Mouse (Mus musculus) midbrain, postnatal 0 days (tissue): ENCODE data around the gene Pitpnc1. TPM values are rescaled to one million over a fixed set of nuclear protein-coding genes. Genes with fewer than 3 reads are reported as not detected.

Experiments used
- ATAC-seq: fragments of 200-750 bp; cut with Nextera tagmentation; 2 replicates; pipeline ENCODE4 v1.8.0; 2017; ENCODE audit warnings: moderate number of reproducible peaks, mild to moderate bottlenecking, moderate TSS enrichment, moderate library complexity; ENCODE audit not compliant: low FRiP score
- DNase-seq: peaks from one replicate; pipeline ENCODE4 v3.0.0-alpha.2; 2015; ENCODE audit warnings: low spot score
- H3K27ac ChIP-seq: fragments of 300-500 bp; sonication (generic); 2 replicates; pipeline ENCODE4 v1.5.1; 2014; ENCODE audit warnings: low read depth, mild to moderate bottlenecking, low read length, mixed read lengths
- H3K27me3 ChIP-seq: fragments of 300-500 bp; sonication (generic); 2 replicates; pipeline ENCODE4 v1.6.1; 2014; ENCODE audit warnings: low read length, control low read depth, mixed read lengths; ENCODE audit not compliant: insufficient read depth
- H3K36me3 ChIP-seq: fragments of 300-500 bp; sonication (generic); 2 replicates; pipeline ENCODE4 v1.6.1; 2014; ENCODE audit warnings: low read length, control low read depth, mixed read lengths; ENCODE audit not compliant: insufficient read depth
- H3K4me1 ChIP-seq: fragments of 300-500 bp; sonication (generic); 2 replicates; pipeline ENCODE4 v1.6.1; 2014; ENCODE audit warnings: mild to moderate bottlenecking, control low read depth, antibody characterized with exemption, low read length, mixed read lengths; ENCODE audit not compliant: insufficient read depth
- H3K4me2 ChIP-seq: fragments of 300-500 bp; sonication (generic); 2 replicates; pipeline ENCODE4 v1.6.1; 2014; ENCODE audit warnings: low read depth, mild to moderate bottlenecking, low read length, mixed read lengths; ENCODE audit not compliant: poor library complexity, severe bottlenecking
- H3K4me3 ChIP-seq: fragments of 300-500 bp; sonication (generic); 2 replicates; pipeline ENCODE4 v1.5.1; 2014; ENCODE audit warnings: low read depth, mild to moderate bottlenecking, low read length, moderate library complexity
- H3K9ac ChIP-seq: fragments of 300-500 bp; sonication (generic); replicated peaks from 2 replicates; pipeline ENCODE4 v1.6.1; 2014; ENCODE audit warnings: mild to moderate bottlenecking, low read length, moderate library complexity, mixed read lengths; ENCODE audit not compliant: poor library complexity, severe bottlenecking
- H3K9me3 ChIP-seq: fragments of 300-500 bp; sonication (generic); 2 replicates; pipeline ENCODE4 v1.6.1; 2016; ENCODE audit warnings: low read length, control low read depth
- CTCF ChIP-seq: IDR thresholded peaks from 2 replicates; pipeline ENCODE4 v1.5.1; 2016; ENCODE audit warnings: antibody characterized with exemption, mild to moderate bottlenecking
- WGBS: fragments of 180-500 bp; shearing (Covaris S2); extraction: QIAGEN DNeasy Blood & Tissue Kit; methylation state at CpG from one replicate; pipeline ENCODE4 v1.1.7; 2014; 5-methylcytosine and 5-hydroxymethylcytosine counted together
- polyA plus RNA-seq: library from polyadenylated mRNA; unstranded; fragments of >200 nt; fragmentation: Nextera tagmentation; extraction: Ambion mirVana; gene quantifications from 2 replicates; pipeline ENCODE4 v1.2.1, GENCODE M21; 2015
- total RNA-seq: library from RNA; depleted of rRNA; stranded (reverse); fragments of >200 nt; gene quantifications from 2 replicates; pipeline ENCODE4 v1.2.3, GENCODE M21; 2014

The Pitpnc1 gene
- total and polyA plus RNA-seq, 2 experiments from 2014 or later, result 54.0 to 56.5 TPM

- H3K4me2 ChIP-seq, result no peak overlapping the region
- H3K9ac ChIP-seq, result no peak overlapping the region
- TF ChIP-seq CTCF, result peak; percentile 46
- 95% methylated on average over 5 of the region's 5 CpGs for WGBS
- no peak overlapping the region for H3K27ac ChIP-seq
- no peaks in the 10 kb centered on the region for H3K9me3 ChIP-seq
- no peak for DNase-seq
- no peaks in the 10 kb centered on the region for H3K27me3 ChIP-seq
- ATAC-seq, result no peak
- H3K4me1 ChIP-seq, result no peaks in the 10 kb centered on the region
- no peaks in the 10 kb centered on the region for H3K36me3 ChIP-seq
- H3K4me3 ChIP-seq, result no peak overlapping the region
Observed at GRCm38 (mm10) chr11:107401839-107402590, 68.5 kb downstream of the Pitpnc1 start.

DNA sequence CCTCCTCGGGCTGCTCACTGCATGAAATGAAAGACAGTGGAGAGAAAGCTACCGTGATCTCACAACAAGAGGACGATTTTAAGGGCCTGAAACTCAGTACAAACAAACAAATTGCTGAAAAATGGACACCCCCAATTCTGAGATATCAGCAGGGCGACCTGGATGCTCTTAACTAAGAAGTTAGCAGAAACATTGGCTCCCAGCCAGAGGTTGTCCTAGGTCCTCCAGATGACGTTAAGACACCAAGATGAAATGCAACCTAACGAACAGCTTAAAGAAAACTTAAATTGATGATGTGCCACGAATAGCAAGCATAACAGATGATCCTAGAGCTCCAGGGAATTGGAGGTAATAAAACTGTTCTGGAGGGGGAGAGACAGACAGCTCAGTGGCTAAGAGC is 69.7 kb downstream of the Pitpnc1 start:
- Histone ChIP-seq H3K9me3 (no peaks in the 10 kb centered on the region), H3K4me3 (no peak overlapping the region), H3K9ac (no peak overlapping the region), H3K27me3 (no peaks in the 10 kb centered on the region), H3K4me2 (no peak overlapping the region), H3K36me3 (no peaks in the 10 kb centered on the region), H3K4me1 (no peaks in the 10 kb centered on the region), H3K27ac (no peak overlapping the region)
- WGBS, result 81% methylated on average over 7 of the region's 7 CpGs
- DNase-seq, result no peak
- no peak for TF ChIP-seq CTCF
- no peak for ATAC-seq

DNA sequence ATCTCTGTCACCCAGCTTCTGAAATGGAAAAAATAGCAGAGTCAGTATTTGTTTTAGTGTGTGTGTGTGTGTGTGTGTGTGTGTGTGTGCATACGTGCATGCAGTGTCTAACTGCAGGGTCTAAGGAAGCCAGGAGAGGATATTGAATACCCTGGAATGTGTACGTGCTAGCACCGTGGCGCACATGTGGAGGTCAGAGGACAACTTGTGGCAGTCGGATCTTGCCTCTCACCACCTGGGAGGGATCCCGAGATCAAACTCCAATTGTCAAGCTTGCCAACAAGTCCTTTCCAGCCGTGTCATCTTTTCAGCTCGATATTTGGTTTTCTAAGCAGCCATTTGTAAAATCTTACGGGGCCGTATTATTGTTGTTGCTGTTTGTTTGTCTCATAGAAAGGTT is 70.5 kb downstream of the Pitpnc1 start:
- no peaks in the 10 kb centered on the region for H3K9me3 ChIP-seq
- DNase-seq (no peak), ATAC-seq (no peak)
- H3K9ac ChIP-seq, result no peak overlapping the region
- no peaks in the 10 kb centered on the region for H3K36me3 ChIP-seq
- WGBS, result 73% methylated on average over 10 of the region's 10 CpGs
- no peaks in the 10 kb centered on the region for H3K27me3 ChIP-seq
- no peak overlapping the region for H3K4me2 ChIP-seq
- H3K4me3 ChIP-seq, result no peak overlapping the region
- TF ChIP-seq CTCF, result no peak
- H3K27ac ChIP-seq, result no peak overlapping the region
- H3K4me1 ChIP-seq, result no peaks in the 10 kb centered on the region

DNA sequence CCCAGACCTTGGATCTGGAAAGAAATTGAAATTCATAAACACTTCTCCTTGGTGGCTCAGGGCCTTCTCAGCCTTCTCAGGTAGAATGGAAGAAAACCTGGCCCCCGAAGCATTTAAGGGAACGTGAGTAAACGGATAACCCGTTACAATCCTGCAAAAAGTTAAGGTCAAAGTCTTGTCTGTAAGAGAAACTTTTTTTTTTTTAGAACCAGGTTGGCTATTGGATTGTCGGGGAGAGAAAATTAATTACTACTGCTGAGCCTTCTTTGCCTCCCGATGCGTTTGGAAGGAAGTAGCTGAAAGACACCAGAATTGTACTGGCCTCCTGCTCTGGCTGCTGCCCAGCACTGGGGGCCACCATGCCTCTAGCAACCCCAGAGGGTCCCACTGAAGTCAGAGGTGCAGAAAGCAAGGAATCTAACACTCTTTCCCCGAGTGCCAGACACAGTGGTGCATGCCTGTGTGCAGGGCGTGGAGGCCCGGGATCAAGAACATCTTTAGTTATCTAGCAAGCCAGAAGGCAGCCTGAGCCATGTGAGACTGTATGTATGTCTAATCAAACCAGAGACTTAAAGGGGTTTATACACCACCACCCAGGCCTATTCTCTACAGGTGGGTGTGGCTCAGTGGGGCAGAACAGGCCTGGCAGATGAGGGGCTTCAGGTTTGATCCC is 73.0 kb downstream of the Pitpnc1 start:
- no peaks in the 10 kb centered on the region for H3K9me3 ChIP-seq
- DNase-seq (no peak), ATAC-seq (no peak)
- no peak overlapping the region for H3K4me2 ChIP-seq
- no peak overlapping the region for H3K9ac ChIP-seq
- no peak overlapping the region for H3K27ac ChIP-seq
- no peak overlapping the region for H3K4me3 ChIP-seq
- 85% methylated on average over 10 of the region's 10 CpGs for WGBS
- no peaks in the 10 kb centered on the region for H3K36me3 ChIP-seq
- 0 out of 2 replicates have a peak, but pooled peaks cover 4% of the 10 kb centered on the region for H3K4me1 ChIP-seq
- H3K27me3 ChIP-seq, result no peaks in the 10 kb centered on the region
- TF ChIP-seq CTCF, result no peak

DNA sequence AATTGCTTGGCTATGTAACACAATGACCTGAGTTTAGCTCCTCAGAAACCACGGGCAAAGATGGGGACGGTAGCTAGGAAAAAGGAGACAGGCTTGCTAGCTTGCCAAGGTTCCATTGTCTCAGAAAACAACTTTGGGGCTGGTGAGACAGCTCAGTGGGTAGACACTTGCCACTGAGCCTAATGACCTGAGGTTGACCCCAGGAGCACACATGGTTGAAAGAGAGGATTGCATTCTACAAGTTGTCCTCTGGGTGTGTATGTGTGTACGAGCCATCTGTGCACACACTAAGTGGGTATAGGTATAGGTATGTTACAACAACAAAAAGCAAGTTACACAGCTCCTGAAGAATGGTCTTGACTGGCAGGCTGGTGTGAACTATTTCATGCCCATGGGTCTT is 76.3 kb downstream of the Pitpnc1 start:
- H3K9ac ChIP-seq, result no peak overlapping the region
- DNase-seq (no peak), ATAC-seq (no peak)
- no peak overlapping the region for H3K4me3 ChIP-seq
- WGBS, result 85% methylated on average over 3 of the region's 3 CpGs
- TF ChIP-seq CTCF, result no peak
- no peak overlapping the region for H3K4me2 ChIP-seq
- H3K9me3 ChIP-seq, result no peaks in the 10 kb centered on the region
- peaks cover 10% of the 10 kb centered on the region for H3K4me1 ChIP-seq
- no peaks in the 10 kb centered on the region for H3K27me3 ChIP-seq
- no peaks in the 10 kb centered on the region for H3K36me3 ChIP-seq
- no peak overlapping the region for H3K27ac ChIP-seq

DNA sequence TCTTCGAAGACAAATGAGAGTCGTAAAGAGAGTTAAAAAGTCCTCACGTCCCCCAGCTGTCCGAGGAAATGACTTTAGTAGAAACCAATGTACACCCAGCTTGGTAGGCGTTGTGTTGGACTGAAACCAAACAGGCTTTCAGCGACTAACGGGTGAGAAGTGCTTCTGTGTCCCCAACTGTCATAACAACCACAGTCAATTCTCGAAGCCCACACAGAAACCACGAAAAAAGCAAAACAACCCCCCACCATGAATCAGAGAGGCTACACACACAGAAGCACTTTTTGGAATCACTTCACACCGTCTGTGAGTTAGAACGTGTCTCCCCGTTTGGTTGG is 76.7 kb downstream of the Pitpnc1 start:
- 80% methylated on average over 12 of the region's 12 CpGs for WGBS
- Histone ChIP-seq H3K9me3 (no peaks in the 10 kb centered on the region), H3K27ac (no peak overlapping the region), H3K4me3 (no peak overlapping the region), H3K36me3 (no peaks in the 10 kb centered on the region), H3K4me1 (peaks cover 10% of the 10 kb centered on the region), H3K27me3 (no peaks in the 10 kb centered on the region), H3K4me2 (no peak overlapping the region), H3K9ac (no peak overlapping the region)
- no peak for TF ChIP-seq CTCF
- ATAC-seq (no peak), DNase-seq (no peak)
